Mouse (Mus musculus) testis, adult 10 weeks (tissue): ENCODE results near the gene Prss38. TPM values are rescaled to one million over a fixed set of nuclear protein-coding genes. Genes with fewer than 3 reads are reported as not detected.

Experiments
- polyA plus RNA-seq: library from polyadenylated mRNA; stranded (reverse); fragments of 350-450 nt; fragmentation: Illumina TruSeq; extraction: RNeasy Lipid Tissue Mini Kit (QIAGEN cat#74804); gene quantifications from one replicate; pipeline ENCODE4 v1.2.3, GENCODE M21; 2014; ENCODE audit warnings: low read depth, low replicate concordance

Gene Prss38
- 3.7 TPM for polyA plus RNA-seq

DNA sequence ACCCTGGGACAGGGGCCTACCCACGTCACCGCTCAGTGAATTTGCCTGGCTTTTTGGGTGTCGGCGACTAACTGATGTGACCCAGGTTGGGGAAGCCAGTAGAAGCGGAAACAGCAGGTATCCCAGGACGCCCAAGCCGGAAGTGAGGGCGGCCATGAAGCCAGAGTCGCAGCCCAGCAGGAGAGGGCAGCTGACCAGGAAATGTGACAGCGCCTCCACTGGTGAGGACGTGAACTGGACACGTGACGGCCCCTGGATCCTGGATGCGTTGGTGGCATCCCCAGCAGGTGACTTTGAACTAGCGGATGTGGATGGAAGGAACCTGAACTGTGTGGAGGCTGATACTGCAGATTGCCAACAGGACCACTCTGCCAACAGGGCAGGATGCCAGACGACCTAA, at the start of gene Prss38:
Gene Prss38 (minus strand): TSS at position 183 of the 400 bp plus-strand sequence.

Other genes with a start within 250 kb of the Prss38 start
- gene Obscn, start 239.3 kb downstream of the Prss38 start, polyA plus RNA-seq = 0.06 TPM
- gene Iba57, start 211.9 kb downstream of the Prss38 start, polyA plus RNA-seq = 4.0 TPM
- gene Gjc2, start 192.4 kb downstream of the Prss38 start, polyA plus RNA-seq = not detected
- 8.9 TPM for gene Guk1, start 183.4 kb downstream of the Prss38 start, polyA plus RNA-seq
- gene Mrpl55, start 173.2 kb downstream of the Prss38 start, polyA plus RNA-seq = 8.5 TPM
- gene 2310033P09Rik, start 167.3 kb downstream of the Prss38 start, polyA plus RNA-seq = 2.5 TPM
- 117 TPM for gene Arf1, start 147.4 kb downstream of the Prss38 start, polyA plus RNA-seq
- gene Wnt3a, start 84.9 kb downstream of the Prss38 start, polyA plus RNA-seq = 0.24 TPM
- 0.11 TPM for gene Wnt9a, start 68.7 kb downstream of the Prss38 start, polyA plus RNA-seq
- gene Jmjd4, start 74.4 kb upstream of the Prss38 start, polyA plus RNA-seq = 3.2 TPM
- gene Snap47, start 75.5 kb upstream of the Prss38 start, polyA plus RNA-seq = 12.3 TPM
- gene Zfp867, start 96.8 kb upstream of the Prss38 start, polyA plus RNA-seq = 11.7 TPM
- gene Zkscan17, start 151.1 kb upstream of the Prss38 start, polyA plus RNA-seq = 18.8 TPM
- gene Nlrp3, start 165.9 kb upstream of the Prss38 start, polyA plus RNA-seq = not detected
- gene Olfr222, start 200.6 kb upstream of the Prss38 start, polyA plus RNA-seq = not detected
- gene Olfr223, start 217.6 kb upstream of the Prss38 start, polyA plus RNA-seq = not detected